Mouse (Mus musculus): Measurements from ENCODE around the gene Nkx2-1. TPM values are rescaled to one million over a fixed set of nuclear protein-coding genes. Genes with fewer than 3 reads are reported as not detected.

Gene Nkx2-1
- polyA plus RNA-seq, 1 experiment from 2014 or later, result not detected

DNA sequence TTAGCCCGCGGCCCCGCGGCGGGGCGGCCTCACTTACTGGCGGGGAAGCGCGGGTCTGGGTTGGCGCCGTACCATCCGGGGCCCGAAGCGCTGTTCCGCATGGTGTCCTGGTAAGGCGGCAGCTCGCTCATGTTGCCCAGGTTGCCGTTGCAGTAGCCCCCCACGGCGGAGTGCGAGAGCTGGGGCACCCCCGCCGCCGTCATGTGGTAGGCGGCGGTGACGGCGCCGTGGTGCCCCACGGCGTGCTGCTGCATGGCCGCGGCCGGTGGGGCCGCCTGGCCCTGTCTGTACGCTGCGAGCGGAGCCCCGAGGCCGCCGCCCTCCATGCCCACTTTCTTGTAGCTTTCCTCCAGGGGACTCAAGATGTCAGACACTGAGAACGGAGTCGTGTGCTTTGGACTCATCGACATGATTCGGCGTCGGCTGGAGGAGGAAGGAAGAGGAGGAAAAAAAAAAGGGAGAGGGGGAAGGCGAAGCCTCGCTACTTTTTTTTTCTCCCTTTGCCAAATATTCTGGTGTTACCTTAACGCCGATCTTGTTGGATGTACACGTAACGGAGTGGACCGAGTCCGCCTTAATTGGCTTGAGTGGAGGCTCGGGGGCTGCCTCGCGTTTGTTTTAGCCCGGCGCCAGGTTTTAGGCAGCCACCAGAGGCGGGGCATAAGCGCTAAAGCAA is 1.9 kb downstream of the Nkx2-1 start:
- H3K9ac ChIP-seq (replicated peaks; ENCODE audit: low read depth, low read length), result no peak overlapping the region
- peak overlapping the region; percentile 7 for H3K4me2 ChIP-seq (replicated peaks; ENCODE audit: low read depth, low read length)
- H3K36me3 ChIP-seq (ENCODE audit: control insufficient read depth, insufficient read depth, low read length), result no peaks in the 10 kb centered on the region
- peak overlapping the region; percentile 19; the same call in 1 of the 2 replicates for H3K4me3 ChIP-seq (ENCODE audit: low read depth, low read length)
- H3K27ac ChIP-seq (ENCODE audit: low read length), result no peak overlapping the region
- peak; percentile 35 for ATAC-seq (ENCODE audit: insufficient number of reproducible peaks, insufficient read depth, low FRiP score, low read depth)
- peaks cover 75% of the 10 kb centered on the region for H3K27me3 ChIP-seq (ENCODE audit: control insufficient read depth, insufficient read depth, low read length)
- WGBS, result under 1% methylated on average over 57 of the region's 62 CpGs
- 0 out of 2 replicates have a peak, but pooled peaks cover 4% of the 10 kb centered on the region for H3K4me1 ChIP-seq (ENCODE audit: control insufficient read depth, insufficient read depth, low read length)
- no peaks in the 10 kb centered on the region for H3K9me3 ChIP-seq (ENCODE audit: control insufficient read depth, low read depth, low read length)

DNA sequence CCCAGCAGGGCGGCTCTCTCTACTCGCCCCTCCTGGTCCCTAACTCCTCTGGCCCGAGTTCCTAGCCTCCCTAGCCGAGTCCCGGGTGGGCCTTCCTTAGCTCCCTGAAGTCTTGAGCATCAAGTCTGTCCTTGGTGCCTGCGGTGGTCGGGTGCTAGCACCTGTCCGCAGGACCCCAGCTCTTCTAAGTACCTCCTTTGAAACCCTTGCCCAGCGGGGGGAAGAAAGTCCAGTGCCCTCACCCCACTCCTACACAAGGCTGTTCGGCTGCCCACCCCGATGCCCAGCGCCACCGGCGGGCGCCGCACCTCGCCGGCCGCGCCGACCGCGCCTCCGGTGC is 2.4 kb downstream of the Nkx2-1 start:
- no peak for ATAC-seq (ENCODE audit: insufficient number of reproducible peaks, insufficient read depth, low FRiP score, low read depth)
- H3K27me3 ChIP-seq (ENCODE audit: control insufficient read depth, insufficient read depth, low read length), result peaks cover 71% of the 10 kb centered on the region
- no peaks in the 10 kb centered on the region for H3K9me3 ChIP-seq (ENCODE audit: control insufficient read depth, low read depth, low read length)

DNA sequence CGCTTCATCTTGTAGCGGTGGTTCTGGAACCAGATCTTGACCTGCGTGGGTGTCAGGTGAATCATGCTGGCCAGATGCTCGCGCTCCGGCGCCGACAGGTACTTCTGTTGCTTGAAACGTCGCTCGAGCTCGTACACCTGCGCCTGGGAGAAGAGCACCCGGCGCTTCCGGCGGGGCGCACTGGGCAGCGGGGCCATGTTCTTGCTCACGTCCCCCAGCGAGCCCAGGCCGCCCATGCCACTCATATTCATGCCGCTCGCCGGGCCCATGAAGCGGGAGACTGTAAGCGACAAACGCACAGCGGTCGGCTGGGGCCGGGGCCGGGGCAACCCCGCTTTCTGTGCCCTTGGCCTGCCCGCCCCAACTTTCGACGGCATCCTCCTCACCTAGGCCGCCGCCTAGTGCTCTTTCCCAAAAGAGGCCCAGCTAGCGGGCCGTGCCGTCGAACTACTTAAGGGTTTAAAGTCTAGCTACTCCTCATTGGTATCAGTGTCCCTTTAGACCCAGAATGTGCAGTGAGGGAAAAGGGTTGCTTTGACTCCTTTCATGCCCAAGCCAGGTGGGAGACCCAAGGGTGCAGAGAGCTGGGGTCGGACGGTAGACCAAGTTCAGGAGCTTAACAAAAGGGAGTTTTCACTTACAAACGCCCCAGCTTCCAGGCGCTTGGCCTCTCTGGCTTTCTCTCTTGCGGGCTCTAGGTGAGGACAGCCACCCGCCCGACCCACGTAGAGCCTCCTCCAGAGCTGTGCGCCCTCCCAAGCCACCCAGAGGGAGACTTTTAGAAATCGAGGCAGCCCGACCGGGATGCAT is 3.0 kb downstream of the Nkx2-1 start:
- Histone ChIP-seq H3K36me3 (ENCODE audit: control insufficient read depth, insufficient read depth, low read length) (no peaks in the 10 kb centered on the region), H3K4me3 (ENCODE audit: low read depth, low read length) (peak overlapping the region; percentile 0; the same call in 1 of the 2 replicates), H3K9me3 (ENCODE audit: control insufficient read depth, low read depth, low read length) (no peaks in the 10 kb centered on the region), H3K4me1 (ENCODE audit: control insufficient read depth, insufficient read depth, low read length) (0 out of 2 replicates have a peak, but pooled peaks cover 4% of the 10 kb centered on the region), H3K27ac (ENCODE audit: low read length) (no peak overlapping the region), H3K4me2 (replicated peaks; ENCODE audit: low read depth, low read length) (no peak overlapping the region), H3K27me3 (ENCODE audit: control insufficient read depth, insufficient read depth, low read length) (peaks cover 69% of the 10 kb centered on the region), H3K9ac (replicated peaks; ENCODE audit: low read depth, low read length) (no peak overlapping the region)
- 3% methylated on average over 54 of the region's 54 CpGs for WGBS
- ATAC-seq (ENCODE audit: insufficient number of reproducible peaks, insufficient read depth, low FRiP score, low read depth), result no peak

More for the DNA sequence above, 2.4 kb downstream of the Nkx2-1 start:
- Histone ChIP-seq H3K4me2 (replicated peaks; ENCODE audit: low read depth, low read length) (peak overlapping the region; percentile 7), H3K4me3 (ENCODE audit: low read depth, low read length) (peak overlapping the region; percentile 19; the same call in 1 of the 2 replicates), H3K4me1 (ENCODE audit: control insufficient read depth, insufficient read depth, low read length) (0 out of 2 replicates have a peak, but pooled peaks cover 4% of the 10 kb centered on the region), H3K9ac (replicated peaks; ENCODE audit: low read depth, low read length) (no peak overlapping the region), H3K36me3 (ENCODE audit: control insufficient read depth, insufficient read depth, low read length) (no peaks in the 10 kb centered on the region), H3K27ac (ENCODE audit: low read length) (no peak overlapping the region)
- WGBS, result 2% methylated on average over 24 of the region's 24 CpGs

DNA sequence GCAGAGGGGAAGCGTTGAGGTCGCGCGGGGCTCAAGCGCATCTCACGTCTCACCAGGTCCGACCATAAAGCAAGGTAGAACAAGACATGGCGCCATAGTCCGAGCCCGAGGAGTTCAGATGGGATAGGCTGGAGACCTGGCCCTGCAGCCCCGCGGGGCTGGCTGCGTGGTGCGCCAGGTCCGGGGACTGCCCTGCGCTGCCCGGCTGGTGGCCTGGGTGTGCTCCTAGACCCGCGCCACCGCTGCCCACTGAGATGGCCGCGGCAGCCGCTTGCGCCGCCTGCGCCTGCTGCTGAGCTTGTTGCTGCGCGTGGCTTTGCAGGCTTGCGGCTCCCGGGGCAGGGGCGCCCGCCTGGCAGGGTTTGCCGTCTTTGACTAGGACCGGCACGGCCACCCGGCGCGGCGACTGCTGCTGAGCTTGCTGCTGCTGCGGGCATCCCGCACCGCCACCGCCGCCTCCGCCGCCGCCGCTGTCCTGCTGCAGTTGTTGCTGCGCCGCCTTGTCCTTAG is 3.7 kb downstream of the Nkx2-1 start:
- H3K36me3 ChIP-seq (ENCODE audit: control insufficient read depth, insufficient read depth, low read length), result no peaks in the 10 kb centered on the region
- H3K27me3 ChIP-seq (ENCODE audit: control insufficient read depth, insufficient read depth, low read length), result peaks cover 69% of the 10 kb centered on the region
- 0 out of 2 replicates have a peak, but pooled peaks cover 4% of the 10 kb centered on the region for H3K4me1 ChIP-seq (ENCODE audit: control insufficient read depth, insufficient read depth, low read length)
- H3K4me2 ChIP-seq (replicated peaks; ENCODE audit: low read depth, low read length), result no peak overlapping the region
- ATAC-seq (ENCODE audit: insufficient number of reproducible peaks, insufficient read depth, low FRiP score, low read depth), result no peak
- 1% methylated on average over 48 of the region's 50 CpGs for WGBS
- H3K27ac ChIP-seq (ENCODE audit: low read length), result no peak overlapping the region
- H3K9me3 ChIP-seq (ENCODE audit: control insufficient read depth, low read depth, low read length), result no peaks in the 10 kb centered on the region
- peak overlapping the region; percentile 0; the same call in 1 of the 2 replicates for H3K4me3 ChIP-seq (ENCODE audit: low read depth, low read length)
- no peak overlapping the region for H3K9ac ChIP-seq (replicated peaks; ENCODE audit: low read depth, low read length)

DNA sequence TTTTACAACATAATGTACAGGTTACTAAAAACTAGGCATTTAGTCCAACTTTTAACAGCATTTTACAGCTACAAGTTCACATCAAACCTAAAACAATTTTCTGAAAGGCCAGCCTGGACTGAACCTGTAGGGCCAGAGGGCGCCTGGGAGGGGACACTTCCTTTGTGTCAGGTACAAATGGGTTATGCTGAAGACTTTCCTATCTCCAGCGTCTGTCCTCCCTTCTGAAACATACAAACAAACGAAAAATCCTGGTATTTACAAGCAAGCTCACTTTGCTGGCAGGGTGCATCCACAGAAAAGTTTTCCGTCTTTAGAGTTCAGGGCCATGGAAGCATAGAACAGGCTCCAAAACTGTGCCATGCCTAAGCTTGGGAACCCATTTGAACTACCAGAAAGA is 4.6 kb downstream of the Nkx2-1 start:
- 3% methylated on average over 4 of the region's 4 CpGs for WGBS
- no peak overlapping the region for H3K9ac ChIP-seq (replicated peaks; ENCODE audit: low read depth, low read length)
- no peaks in the 10 kb centered on the region for H3K9me3 ChIP-seq (ENCODE audit: control insufficient read depth, low read depth, low read length)
- no peak overlapping the region for H3K4me3 ChIP-seq (ENCODE audit: low read depth, low read length)
- H3K27ac ChIP-seq (ENCODE audit: low read length), result no peak overlapping the region
- no peak overlapping the region for H3K4me2 ChIP-seq (replicated peaks; ENCODE audit: low read depth, low read length)
- no peak for ATAC-seq (ENCODE audit: insufficient number of reproducible peaks, insufficient read depth, low FRiP score, low read depth)
- H3K36me3 ChIP-seq (ENCODE audit: control insufficient read depth, insufficient read depth, low read length), result no peaks in the 10 kb centered on the region
- 0 out of 2 replicates have a peak, but pooled peaks cover 4% of the 10 kb centered on the region for H3K4me1 ChIP-seq (ENCODE audit: control insufficient read depth, insufficient read depth, low read length)
- H3K27me3 ChIP-seq (ENCODE audit: control insufficient read depth, insufficient read depth, low read length), result peaks cover 69% of the 10 kb centered on the region

DNA sequence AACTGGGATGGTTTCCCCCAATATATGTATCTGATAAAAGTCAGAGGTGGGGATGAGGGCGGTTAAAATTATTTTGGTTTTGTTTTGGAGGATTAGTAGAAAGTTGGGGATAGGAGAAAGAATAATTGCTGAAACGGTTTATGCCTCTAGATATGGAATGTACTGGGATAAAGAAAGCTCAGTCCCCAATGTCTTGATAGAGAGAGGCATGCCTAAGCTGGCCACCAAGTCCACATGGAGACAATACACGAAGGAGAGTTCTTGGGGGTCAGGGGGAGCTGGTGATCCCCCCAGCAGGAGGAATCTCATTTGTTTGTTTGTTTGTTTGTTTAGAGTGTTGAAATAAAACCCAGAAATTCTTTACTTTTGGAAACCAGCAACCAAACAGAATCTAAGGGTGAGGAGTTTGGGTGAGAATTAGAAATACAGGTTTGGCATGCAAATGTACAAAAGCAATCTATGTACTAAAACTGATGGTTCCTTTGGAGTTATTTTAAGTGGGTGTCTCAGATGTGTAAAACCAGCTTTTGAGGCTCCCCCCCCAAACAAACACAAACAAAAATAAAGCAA is 5.6 kb downstream of the Nkx2-1 start:
- 2% methylated on average over 3 of the region's 3 CpGs for WGBS
- no peak for ATAC-seq (ENCODE audit: insufficient number of reproducible peaks, insufficient read depth, low FRiP score, low read depth)
- H3K27ac ChIP-seq (ENCODE audit: low read length), result no peak overlapping the region
- H3K9ac ChIP-seq (replicated peaks; ENCODE audit: low read depth, low read length), result no peak overlapping the region
- no peak overlapping the region for H3K4me2 ChIP-seq (replicated peaks; ENCODE audit: low read depth, low read length)
- no peaks in the 10 kb centered on the region for H3K9me3 ChIP-seq (ENCODE audit: control insufficient read depth, low read depth, low read length)
- peaks cover 69% of the 10 kb centered on the region for H3K27me3 ChIP-seq (ENCODE audit: control insufficient read depth, insufficient read depth, low read length)
- H3K4me3 ChIP-seq (ENCODE audit: low read depth, low read length), result no peak overlapping the region
- H3K4me1 ChIP-seq (ENCODE audit: control insufficient read depth, insufficient read depth, low read length), result 0 out of 2 replicates have a peak, but pooled peaks cover 4% of the 10 kb centered on the region
- H3K36me3 ChIP-seq (ENCODE audit: control insufficient read depth, insufficient read depth, low read length), result no peaks in the 10 kb centered on the region

DNA sequence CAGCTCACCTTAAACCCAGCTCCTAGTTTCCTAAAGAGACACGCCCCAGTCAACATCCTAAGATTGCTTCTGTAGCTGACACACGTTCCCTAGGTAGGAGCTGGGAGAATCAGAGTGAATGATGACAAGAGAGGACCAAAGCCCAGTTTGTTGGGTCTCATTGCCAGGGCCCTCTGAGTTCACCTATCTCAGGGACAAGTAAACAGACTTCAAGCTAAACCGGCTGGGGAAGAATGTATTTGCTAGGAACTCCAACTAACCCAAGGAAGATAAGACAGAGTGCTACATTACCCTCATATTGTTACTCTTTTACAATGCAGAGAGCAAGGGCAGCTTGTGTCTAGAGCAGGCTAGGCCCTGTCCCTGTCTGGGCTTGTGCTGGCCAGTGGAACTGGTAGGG is 6.8 kb downstream of the Nkx2-1 start:
- Histone ChIP-seq H3K4me3 (ENCODE audit: low read depth, low read length) (no peak overlapping the region), H3K9ac (replicated peaks; ENCODE audit: low read depth, low read length) (no peak overlapping the region), H3K9me3 (ENCODE audit: control insufficient read depth, low read depth, low read length) (no peaks in the 10 kb centered on the region), H3K27me3 (ENCODE audit: control insufficient read depth, insufficient read depth, low read length) (peaks cover 67% of the 10 kb centered on the region), H3K36me3 (ENCODE audit: control insufficient read depth, insufficient read depth, low read length) (no peaks in the 10 kb centered on the region), H3K4me2 (replicated peaks; ENCODE audit: low read depth, low read length) (no peak overlapping the region), H3K27ac (ENCODE audit: low read length) (no peak overlapping the region), H3K4me1 (ENCODE audit: control insufficient read depth, insufficient read depth, low read length) (0 out of 2 replicates have a peak, but pooled peaks cover 4% of the 10 kb centered on the region)
- 2% methylated on average over 3 of the region's 3 CpGs for WGBS
- ATAC-seq (ENCODE audit: insufficient number of reproducible peaks, insufficient read depth, low FRiP score, low read depth), result no peak

Data from stomach, embryonic 14.5 days (tissue).